Mouse (Mus musculus) forebrain, embryonic 15.5 days (tissue): ENCODE measurements around the gene Anks1b. TPM values are rescaled to one million over a fixed set of nuclear protein-coding genes. Genes with fewer than 3 reads are reported as not detected.

ENCODE experiments used
- ATAC-seq: fragments of 200-750 bp; cut with Nextera tagmentation; replicated peaks from 2 replicates; pipeline ENCODE4 v1.8.0; 2017; ENCODE audit warnings: mild to moderate bottlenecking, moderate TSS enrichment, moderate library complexity
- H3K27ac ChIP-seq: fragments of 300-500 bp; sonication (generic); replicated peaks from 2 replicates; pipeline ENCODE4 v1.5.1; 2015; ENCODE audit warnings: mild to moderate bottlenecking, inconsistent platforms
- H3K27me3 ChIP-seq: fragments of 300-500 bp; sonication (generic); 2 replicates; pipeline ENCODE4 v1.6.1; 2015; ENCODE audit warnings: inconsistent platforms
- H3K36me3 ChIP-seq: fragments of 300-500 bp; sonication (generic); 2 replicates; pipeline ENCODE4 v1.6.1; 2015; ENCODE audit warnings: mild to moderate bottlenecking, inconsistent platforms
- H3K4me1 ChIP-seq: fragments of 300-500 bp; sonication (generic); 2 replicates; pipeline ENCODE4 v1.6.1; 2015; ENCODE audit warnings: inconsistent platforms
- H3K4me2 ChIP-seq: fragments of 300-500 bp; sonication (generic); replicated peaks from 2 replicates; pipeline ENCODE4 v1.6.1; 2015; ENCODE audit warnings: mild to moderate bottlenecking, inconsistent platforms
- H3K4me3 ChIP-seq: fragments of 300-500 bp; sonication (generic); 2 replicates; pipeline ENCODE4 v1.5.1; 2015; ENCODE audit warnings: mild to moderate bottlenecking, inconsistent platforms
- H3K9ac ChIP-seq: fragments of 300-500 bp; sonication (generic); replicated peaks from 2 replicates; pipeline ENCODE4 v1.6.1; 2015; ENCODE audit warnings: mild to moderate bottlenecking, inconsistent platforms
- H3K9me3 ChIP-seq: fragments of 300-500 bp; sonication (generic); 2 replicates; pipeline ENCODE4 v1.6.1; 2016; ENCODE audit warnings: inconsistent platforms
- WGBS: fragments of 180-500 bp; shearing (Covaris S2); methylation state at CpG from one replicate; pipeline ENCODE4 v1.1.7; 2015; ENCODE audit warnings: mixed read lengths; 5-methylcytosine and 5-hydroxymethylcytosine counted together
- polyA plus RNA-seq: library from polyadenylated mRNA; unstranded; fragments of >200 nt; fragmentation: Nextera tagmentation; extraction: Ambion mirVana; gene quantifications from 2 replicates; pipeline ENCODE4 v1.2.1, GENCODE M21; 2015

Gene Anks1b
- polyA plus RNA-seq, 1 experiment from 2014 or later, result 63.1 TPM

- H3K4me3 ChIP-seq, result no peak overlapping the region
- no peak overlapping the region for H3K27ac ChIP-seq
- H3K9me3 ChIP-seq, result no peaks in the 10 kb centered on the region
- 28% methylated on average over 1 of the region's 1 CpGs for WGBS
- no peaks in the 10 kb centered on the region for H3K36me3 ChIP-seq
- H3K4me1 ChIP-seq, result peaks cover 34% of the 10 kb centered on the region
- no peak overlapping the region for H3K4me2 ChIP-seq
- no peaks in the 10 kb centered on the region for H3K27me3 ChIP-seq
- H3K9ac ChIP-seq, result no peak overlapping the region
- ATAC-seq, result no peak
These were observed 851.6 kb downstream of the Anks1b start for GRCm38 (mm10) chr10:90724931-90725330.

GRCm38 (mm10) chr10:90728401-90729358 is 855.4 kb downstream of the Anks1b start:
- Histone ChIP-seq H3K27me3 (no peaks in the 10 kb centered on the region), H3K4me3 (no peak overlapping the region), H3K27ac (no peak overlapping the region), H3K9me3 (no peaks in the 10 kb centered on the region), H3K4me1 (peaks cover 22% of the 10 kb centered on the region), H3K9ac (no peak overlapping the region), H3K36me3 (no peaks in the 10 kb centered on the region), H3K4me2 (peak overlapping the region; percentile 33)
- 33% methylated on average over 22 of the region's 22 CpGs for WGBS
- peak; percentile 64 for ATAC-seq

DNA sequence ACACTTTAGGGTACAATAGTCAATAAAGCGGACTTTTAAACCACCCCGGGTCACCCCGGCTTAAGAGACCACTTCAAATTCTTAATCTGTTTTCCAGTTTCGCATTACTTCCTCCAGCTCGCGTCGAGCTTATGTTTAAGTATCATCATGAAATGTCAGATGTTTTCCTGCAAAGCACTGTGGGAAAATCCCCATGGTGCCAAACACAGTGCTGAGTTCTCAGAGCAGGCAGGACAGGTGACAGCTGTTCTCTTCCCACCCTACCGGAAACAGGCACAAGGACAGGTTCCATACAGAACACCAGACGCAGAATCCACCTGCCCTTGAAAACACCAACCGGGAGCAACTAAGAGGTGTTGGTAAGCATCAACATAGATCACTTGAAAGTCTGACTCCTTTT is 856.2 kb downstream of the Anks1b start:
- 38% methylated on average over 10 of the region's 10 CpGs for WGBS
- Histone ChIP-seq H3K4me3 (no peak overlapping the region), H3K27ac (no peak overlapping the region), H3K27me3 (no peaks in the 10 kb centered on the region), H3K36me3 (no peaks in the 10 kb centered on the region), H3K4me1 (peaks cover 14% of the 10 kb centered on the region), H3K9ac (no peak overlapping the region), H3K4me2 (peak overlapping the region; percentile 25; the same call in 1 of the 2 replicates), H3K9me3 (no peaks in the 10 kb centered on the region)
- ATAC-seq, result no peak; the same call in 1 of the 2 replicates

DNA sequence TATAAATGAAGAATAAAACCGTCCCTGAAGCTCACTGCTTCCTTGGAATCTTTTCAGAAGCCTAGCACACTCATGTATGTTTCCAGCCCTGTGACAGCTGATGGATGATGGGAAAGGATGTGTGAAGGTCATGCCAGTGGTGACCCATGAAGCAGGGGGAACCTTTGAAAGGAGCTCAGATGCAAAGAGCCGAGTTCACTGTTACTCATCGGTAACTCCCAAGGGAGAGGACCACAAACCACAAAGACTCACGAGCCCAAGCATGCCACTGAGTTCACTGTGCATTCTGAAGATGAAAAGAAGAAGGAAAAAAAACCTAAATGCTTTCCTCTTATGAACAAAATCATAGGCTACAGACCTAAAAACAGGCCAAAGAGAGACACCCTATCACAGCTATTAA is 859.5 kb downstream of the Anks1b start:
- Histone ChIP-seq H3K9ac (no peak overlapping the region), H3K9me3 (no peaks in the 10 kb centered on the region), H3K36me3 (no peaks in the 10 kb centered on the region), H3K4me1 (peaks cover 14% of the 10 kb centered on the region), H3K4me3 (no peak overlapping the region), H3K4me2 (no peak overlapping the region), H3K27me3 (no peaks in the 10 kb centered on the region), H3K27ac (no peak overlapping the region)
- no peak for ATAC-seq
- WGBS, result 77% methylated on average over 4 of the region's 4 CpGs

- H3K4me3 ChIP-seq, result no peak overlapping the region
- WGBS, result 27% methylated on average over 5 of the region's 5 CpGs
- H3K4me2 ChIP-seq, result no peak overlapping the region
- no peaks in the 10 kb centered on the region for H3K27me3 ChIP-seq
- no peak overlapping the region for H3K27ac ChIP-seq
- ATAC-seq, result no peak; the same call in 1 of the 2 replicates
- H3K9me3 ChIP-seq, result no peaks in the 10 kb centered on the region
- H3K36me3 ChIP-seq, result no peaks in the 10 kb centered on the region
- H3K9ac ChIP-seq, result no peak overlapping the region
- peaks cover 10% of the 10 kb centered on the region for H3K4me1 ChIP-seq
These were observed 860.3 kb downstream of the Anks1b start for GRCm38 (mm10) chr10:90733632-90734031.

DNA sequence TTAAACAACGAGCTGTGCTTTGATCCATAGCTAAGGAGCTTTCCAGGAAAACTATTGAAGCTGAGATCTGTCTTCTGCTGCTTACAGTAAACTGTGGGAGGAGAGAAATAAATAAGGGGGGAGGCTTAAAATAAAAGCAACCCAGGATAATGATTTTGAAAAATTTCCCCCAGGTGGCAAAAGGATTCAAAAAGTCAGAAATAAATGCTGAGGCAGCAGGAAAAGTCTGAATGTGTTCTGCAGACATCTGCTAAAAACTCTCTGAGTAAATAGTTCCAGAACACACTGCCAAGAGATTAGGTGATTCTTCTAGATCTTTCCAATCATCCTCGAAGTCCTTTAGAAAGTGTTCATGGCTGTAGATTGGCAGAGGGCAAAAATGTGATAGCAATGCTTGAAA is 865.2 kb downstream of the Anks1b start:
- Histone ChIP-seq H3K4me2 (no peak overlapping the region), H3K27ac (no peak overlapping the region), H3K27me3 (no peaks in the 10 kb centered on the region), H3K9ac (no peak overlapping the region), H3K9me3 (no peaks in the 10 kb centered on the region), H3K4me3 (no peak overlapping the region), H3K36me3 (no peaks in the 10 kb centered on the region), H3K4me1 (no peaks in the 10 kb centered on the region)
- no peak for ATAC-seq
- WGBS, result 69% methylated on average over 2 of the region's 2 CpGs

DNA sequence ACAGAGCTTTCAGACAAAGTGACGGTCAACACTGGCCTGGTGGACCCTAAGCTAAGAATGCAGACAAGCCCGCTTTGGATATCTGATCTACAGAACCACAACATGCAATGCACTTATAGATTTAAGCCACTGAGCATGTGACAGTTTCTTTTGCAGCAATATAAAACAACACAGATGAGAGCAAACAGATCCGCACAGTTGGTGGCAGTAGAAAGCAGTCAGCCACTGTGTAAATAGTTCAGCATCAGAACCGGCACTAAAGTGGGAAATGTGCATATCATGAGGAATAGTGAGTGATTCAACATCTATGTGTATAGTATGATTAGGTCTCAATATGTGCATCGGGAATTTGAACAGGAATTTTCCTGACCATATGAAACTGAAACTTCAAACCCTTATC is 867.6 kb downstream of the Anks1b start:
- H3K4me3 ChIP-seq, result no peak overlapping the region
- H3K36me3 ChIP-seq, result no peaks in the 10 kb centered on the region
- no peak overlapping the region for H3K27ac ChIP-seq
- WGBS, result 84% methylated on average over 5 of the region's 5 CpGs
- H3K9ac ChIP-seq, result no peak overlapping the region
- no peaks in the 10 kb centered on the region for H3K4me1 ChIP-seq
- ATAC-seq, result no peak
- no peaks in the 10 kb centered on the region for H3K27me3 ChIP-seq
- H3K9me3 ChIP-seq, result no peaks in the 10 kb centered on the region
- H3K4me2 ChIP-seq, result no peak overlapping the region

DNA sequence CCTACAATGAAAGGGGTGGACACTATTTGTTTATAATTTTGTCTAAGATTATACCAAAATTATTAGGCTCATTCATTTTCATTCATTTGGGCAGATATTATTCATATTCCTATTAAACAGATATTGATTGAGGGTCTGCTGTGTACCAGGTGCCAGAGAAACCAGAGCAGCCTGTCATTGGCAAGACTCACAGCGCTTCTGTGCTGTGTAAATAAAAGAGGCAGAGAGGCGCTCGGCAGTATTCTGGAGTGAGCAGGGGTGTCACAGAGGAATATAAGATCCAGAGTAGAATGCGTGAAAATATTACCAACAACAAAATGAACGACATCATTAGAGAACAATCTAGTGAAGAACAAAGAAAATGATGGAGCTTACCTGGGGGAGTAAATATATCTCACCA is 878.6 kb downstream of the Anks1b start:
- no peak overlapping the region for H3K4me2 ChIP-seq
- peaks cover 22% of the 10 kb centered on the region for H3K4me1 ChIP-seq
- H3K9me3 ChIP-seq, result no peaks in the 10 kb centered on the region
- peak overlapping the region; percentile 42 for H3K27ac ChIP-seq
- peak; percentile 74; the same call in 1 of the 2 replicates for ATAC-seq
- no peaks in the 10 kb centered on the region for H3K27me3 ChIP-seq
- H3K4me3 ChIP-seq, result no peak overlapping the region
- no peaks in the 10 kb centered on the region for H3K36me3 ChIP-seq
- no peak overlapping the region for H3K9ac ChIP-seq
- 59% methylated on average over 5 of the region's 5 CpGs for WGBS

DNA sequence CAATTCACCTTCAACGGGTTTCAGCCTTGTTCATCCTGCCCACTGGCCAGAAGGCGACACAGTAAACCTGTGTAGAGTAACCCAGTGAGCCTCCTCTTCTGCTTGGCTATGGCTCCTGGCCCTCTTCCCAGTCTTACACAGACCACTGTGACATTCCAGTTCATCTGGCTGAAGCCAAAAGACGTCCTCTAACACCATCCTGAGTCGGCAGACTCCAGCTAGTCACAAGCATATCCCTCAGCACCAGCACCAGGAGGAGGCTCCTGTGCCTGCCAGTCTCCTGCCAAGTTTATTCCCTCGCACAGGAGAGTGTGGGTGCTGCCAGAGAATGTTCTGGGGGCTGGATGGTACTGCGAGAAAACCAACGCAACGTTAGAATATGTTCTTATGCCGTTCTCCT is 879.8 kb downstream of the Anks1b start:
- Histone ChIP-seq H3K4me2 (no peak overlapping the region), H3K27ac (peak overlapping the region; percentile 26; the same call in 1 of the 2 replicates), H3K9me3 (no peaks in the 10 kb centered on the region), H3K4me3 (no peak overlapping the region), H3K27me3 (no peaks in the 10 kb centered on the region), H3K36me3 (no peaks in the 10 kb centered on the region), H3K9ac (no peak overlapping the region), H3K4me1 (peaks cover 22% of the 10 kb centered on the region)
- ATAC-seq, result peak; percentile 79; the same call in 1 of the 2 replicates
- 55% methylated on average over 9 of the region's 9 CpGs for WGBS

DNA sequence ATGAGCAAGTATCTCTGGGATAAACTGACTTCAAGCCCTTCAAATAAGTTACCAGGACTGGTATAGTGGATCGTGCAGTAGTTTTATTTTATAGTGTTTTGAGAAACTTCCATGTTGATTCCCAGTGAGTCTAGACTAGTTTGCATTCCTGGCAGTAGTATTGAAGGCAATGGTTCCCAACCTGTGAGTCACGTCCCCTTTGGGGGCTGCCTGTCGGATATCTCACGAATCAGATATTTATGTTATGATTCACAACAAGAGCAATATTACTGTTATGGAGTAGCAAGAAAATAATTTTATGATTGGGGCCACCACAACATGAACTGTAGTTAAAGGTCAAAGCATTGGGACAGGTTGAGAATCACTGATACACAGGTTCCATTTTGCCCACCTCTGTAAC is 884.5 kb downstream of the Anks1b start:
- peaks cover 14% of the 10 kb centered on the region for H3K4me1 ChIP-seq
- 91% methylated on average over 4 of the region's 4 CpGs for WGBS
- H3K4me2 ChIP-seq, result no peak overlapping the region
- H3K9me3 ChIP-seq, result no peaks in the 10 kb centered on the region
- no peaks in the 10 kb centered on the region for H3K27me3 ChIP-seq
- no peak overlapping the region for H3K4me3 ChIP-seq
- no peak overlapping the region for H3K27ac ChIP-seq
- ATAC-seq, result no peak
- no peak overlapping the region for H3K9ac ChIP-seq
- no peaks in the 10 kb centered on the region for H3K36me3 ChIP-seq

DNA sequence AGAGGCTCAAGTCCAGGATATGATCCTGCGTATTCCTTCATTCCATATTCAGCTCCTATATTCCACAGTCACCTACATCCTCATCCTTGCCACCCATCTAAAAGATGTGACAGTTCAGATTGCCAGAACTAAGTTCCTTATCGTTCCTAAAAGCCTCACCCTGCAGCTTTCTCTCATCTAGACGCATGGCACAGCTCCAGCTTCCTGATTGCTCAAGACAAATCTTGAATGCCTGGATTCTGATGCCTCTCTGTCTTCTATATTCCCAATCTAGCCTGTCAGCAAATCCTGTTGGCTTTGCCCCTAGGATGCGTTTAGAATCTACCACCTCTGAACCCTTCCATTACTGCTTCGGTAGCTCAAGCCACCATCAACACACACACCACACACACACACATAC is 886.6 kb downstream of the Anks1b start:
- ATAC-seq, result no peak
- H3K9me3 ChIP-seq, result no peaks in the 10 kb centered on the region
- H3K4me3 ChIP-seq, result no peak overlapping the region
- no peaks in the 10 kb centered on the region for H3K36me3 ChIP-seq
- WGBS, result 76% methylated on average over 5 of the region's 5 CpGs
- no peak overlapping the region for H3K4me2 ChIP-seq
- H3K9ac ChIP-seq, result no peak overlapping the region
- H3K4me1 ChIP-seq, result 0 out of 2 replicates have a peak, but pooled peaks cover 9% of the 10 kb centered on the region
- no peaks in the 10 kb centered on the region for H3K27me3 ChIP-seq
- no peak overlapping the region for H3K27ac ChIP-seq

- Histone ChIP-seq H3K36me3 (no peaks in the 10 kb centered on the region), H3K4me2 (no peak overlapping the region), H3K4me3 (no peak overlapping the region), H3K27me3 (no peaks in the 10 kb centered on the region), H3K9me3 (no peaks in the 10 kb centered on the region), H3K27ac (no peak overlapping the region), H3K4me1 (peaks cover 10% of the 10 kb centered on the region), H3K9ac (no peak overlapping the region)
- WGBS, result 71% methylated on average over 3 of the region's 3 CpGs
- no peak for ATAC-seq
These were observed 893.0 kb downstream of the Anks1b start for GRCm38 (mm10) chr10:90766261-90766660.
